Mouse (Mus musculus): Measurements from ENCODE around the gene Numb.

Gene Numb

DNA sequence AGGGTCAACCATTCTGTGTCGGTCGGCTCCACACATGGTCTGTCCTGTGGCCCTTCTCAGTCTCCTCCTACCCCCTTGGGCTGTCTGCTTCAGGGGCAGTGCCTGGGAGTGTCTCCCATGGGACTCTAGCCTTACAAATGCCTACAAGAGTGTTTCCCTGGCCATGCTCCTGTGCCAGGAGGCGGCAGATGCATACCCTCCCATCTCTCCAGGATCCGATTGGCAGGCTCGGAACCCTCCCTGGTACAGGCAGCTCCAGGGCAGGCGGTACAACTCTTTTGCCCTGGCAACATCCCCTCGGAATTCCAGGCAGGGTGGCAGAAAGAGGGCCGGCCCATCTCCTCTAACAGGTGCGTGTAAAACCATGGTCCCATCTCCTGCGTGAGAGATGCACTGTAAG, 139.1 kb downstream of the Numb start:
- in situ Hi-C loops (cut with MboI): no loop called here

DNA sequence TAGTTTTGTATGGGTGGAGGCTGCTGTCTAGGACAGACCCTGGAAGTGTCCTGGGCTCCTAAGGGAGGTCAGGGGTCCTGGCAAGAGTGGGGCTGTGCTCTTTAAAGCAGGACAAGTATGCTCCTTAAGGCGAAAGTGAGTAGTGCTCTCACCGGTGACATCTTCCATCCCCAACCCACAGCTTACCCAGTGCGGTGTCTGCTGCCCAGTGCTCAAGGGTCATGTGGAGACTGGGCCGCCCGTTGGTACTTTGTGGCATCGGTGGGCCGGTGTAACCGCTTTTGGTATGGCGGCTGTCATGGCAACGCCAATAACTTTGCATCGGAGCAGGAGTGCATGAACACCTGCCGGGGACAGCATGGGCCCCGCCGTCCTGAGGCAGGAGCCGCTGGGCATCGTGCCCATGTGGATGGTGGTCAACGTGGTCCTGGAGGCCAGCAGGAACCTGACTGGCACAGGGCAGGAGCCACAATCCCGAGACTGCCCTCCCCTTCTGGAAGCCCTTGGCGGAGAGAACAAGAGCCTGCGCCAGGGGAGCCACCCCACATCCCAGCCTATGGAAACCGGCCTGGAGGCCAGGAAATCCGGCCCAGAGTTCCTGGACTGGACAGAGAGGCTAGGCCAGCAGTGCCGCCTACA, 140.0 kb downstream of the Numb start:
- in situ Hi-C loops (cut with MboI): no loop called here

DNA sequence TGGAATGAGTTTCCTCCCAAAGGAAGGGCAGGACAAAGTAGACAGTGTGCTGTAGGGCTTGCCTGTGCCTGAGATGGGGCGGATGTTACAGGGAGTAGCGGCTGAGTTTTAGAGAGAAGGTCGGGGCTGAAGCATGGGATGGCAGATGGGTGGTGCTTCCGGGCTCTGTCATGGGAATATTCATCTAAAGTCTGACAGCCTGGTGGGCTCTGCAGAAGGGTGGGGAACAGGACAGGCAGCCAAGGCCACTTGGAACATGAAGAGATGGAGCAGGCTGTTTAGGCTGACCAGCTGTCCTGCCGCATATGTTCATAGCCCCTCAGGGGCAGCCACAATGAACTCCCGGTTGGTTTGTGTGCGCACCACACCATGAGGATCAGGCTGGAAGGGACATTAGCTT, 140.5 kb downstream of the Numb start:
- in situ Hi-C loops (cut with MboI): no loop called here

DNA sequence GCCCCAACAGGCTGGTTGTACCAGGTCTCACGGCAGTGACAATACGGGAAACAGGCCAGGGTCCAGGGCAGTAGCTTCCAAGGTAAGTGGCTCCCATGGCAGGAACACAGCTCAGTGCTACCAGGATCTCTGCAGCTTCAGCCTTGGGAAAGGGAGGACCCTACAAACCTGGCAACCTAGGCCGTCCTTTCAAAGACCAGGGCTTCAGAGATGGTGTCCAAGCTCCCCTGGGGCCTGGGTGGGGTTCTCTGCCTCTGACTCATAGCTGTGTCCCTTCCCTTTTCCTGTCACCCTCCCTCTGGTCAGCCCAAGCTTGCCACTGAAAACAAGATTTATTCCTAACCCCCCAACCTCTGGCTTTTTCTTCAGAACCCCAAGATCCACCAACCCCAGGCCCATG, 141.6 kb downstream of the Numb start:
- in situ Hi-C loops (cut with MboI): no loop called here

DNA sequence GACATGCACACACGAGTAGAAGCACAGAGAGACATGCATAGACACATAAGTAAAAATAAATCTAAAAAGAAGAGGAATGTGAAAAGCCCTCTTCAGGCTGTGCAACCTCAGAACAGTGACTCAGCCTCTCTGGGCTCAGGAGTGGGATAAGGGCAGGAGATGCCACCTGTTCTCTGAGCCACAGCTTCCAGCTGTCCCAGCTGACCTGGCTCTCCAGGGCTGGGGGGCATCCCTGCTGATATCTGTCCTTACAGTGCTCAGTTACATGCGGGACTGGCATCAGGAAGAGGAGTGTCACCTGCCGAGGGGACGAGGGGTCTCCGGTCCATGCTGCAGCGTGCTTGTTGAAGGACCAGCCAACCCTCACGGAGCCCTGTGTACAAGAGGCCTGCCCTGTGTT, 145.0 kb downstream of the Numb start:
- in situ Hi-C loops (cut with MboI): no loop called here

DNA sequence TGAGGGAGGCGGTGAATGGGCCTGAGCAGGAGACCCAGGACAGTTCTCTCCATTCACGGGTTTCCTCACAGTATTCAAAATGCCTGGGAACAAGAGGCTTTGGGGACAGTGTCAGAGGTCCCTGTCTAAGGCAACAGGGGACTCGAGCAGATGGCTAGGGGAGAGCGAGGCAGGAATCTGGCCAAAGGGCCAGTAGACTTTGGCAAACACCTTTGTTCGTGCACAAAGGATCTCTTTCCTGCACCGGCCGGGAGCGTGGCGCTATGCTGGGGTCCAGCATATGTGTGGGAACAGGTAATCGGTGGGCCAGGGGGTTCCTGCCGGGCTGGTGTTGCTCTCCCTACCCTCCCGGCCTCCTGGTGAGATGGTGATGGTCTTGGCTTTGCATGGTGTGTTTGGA, 146.1 kb downstream of the Numb start:
- in situ Hi-C loops (cut with MboI): no loop called here

DNA sequence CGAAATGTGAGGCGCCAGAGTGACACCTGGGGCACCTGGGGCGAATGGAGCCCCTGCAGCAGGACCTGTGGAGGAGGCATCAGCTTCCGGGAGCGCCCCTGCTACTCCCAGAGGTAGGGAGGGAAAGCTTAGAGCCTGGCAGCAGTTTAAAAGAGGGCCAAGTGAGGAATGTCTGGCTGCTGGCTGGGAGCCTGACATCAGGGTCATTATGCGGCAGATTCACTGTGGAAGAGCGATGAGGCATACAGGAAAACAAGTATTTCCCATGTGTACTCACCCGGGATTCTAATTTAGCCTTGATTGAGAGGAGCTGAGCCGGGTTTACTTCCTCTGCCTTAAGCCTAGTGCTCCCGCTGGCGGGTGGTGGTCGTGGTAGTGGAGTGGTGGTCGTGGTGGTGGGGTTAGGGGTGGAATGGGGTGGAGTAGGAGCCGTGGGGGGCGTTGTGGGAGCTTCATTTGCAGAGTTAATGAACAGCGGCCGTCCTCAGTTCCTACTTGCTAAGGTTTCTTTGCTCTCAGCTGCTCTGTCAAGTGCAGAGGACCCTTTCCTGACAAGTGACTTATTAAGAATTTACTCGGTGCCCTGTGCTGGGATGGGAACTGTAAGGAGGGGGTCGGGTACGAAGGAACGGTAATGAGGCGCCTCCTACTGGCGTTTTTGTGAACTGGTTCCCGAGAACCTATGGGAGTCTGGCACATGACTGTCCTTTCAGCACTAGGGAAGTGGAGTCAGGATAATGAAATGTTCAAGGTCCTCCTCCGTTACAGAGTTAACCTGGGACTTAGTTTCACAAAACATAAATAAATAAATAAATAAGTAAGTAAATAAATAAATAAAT, 151.1 kb downstream of the Numb start:
- in situ Hi-C loops (cut with MboI): no loop called here

DNA sequence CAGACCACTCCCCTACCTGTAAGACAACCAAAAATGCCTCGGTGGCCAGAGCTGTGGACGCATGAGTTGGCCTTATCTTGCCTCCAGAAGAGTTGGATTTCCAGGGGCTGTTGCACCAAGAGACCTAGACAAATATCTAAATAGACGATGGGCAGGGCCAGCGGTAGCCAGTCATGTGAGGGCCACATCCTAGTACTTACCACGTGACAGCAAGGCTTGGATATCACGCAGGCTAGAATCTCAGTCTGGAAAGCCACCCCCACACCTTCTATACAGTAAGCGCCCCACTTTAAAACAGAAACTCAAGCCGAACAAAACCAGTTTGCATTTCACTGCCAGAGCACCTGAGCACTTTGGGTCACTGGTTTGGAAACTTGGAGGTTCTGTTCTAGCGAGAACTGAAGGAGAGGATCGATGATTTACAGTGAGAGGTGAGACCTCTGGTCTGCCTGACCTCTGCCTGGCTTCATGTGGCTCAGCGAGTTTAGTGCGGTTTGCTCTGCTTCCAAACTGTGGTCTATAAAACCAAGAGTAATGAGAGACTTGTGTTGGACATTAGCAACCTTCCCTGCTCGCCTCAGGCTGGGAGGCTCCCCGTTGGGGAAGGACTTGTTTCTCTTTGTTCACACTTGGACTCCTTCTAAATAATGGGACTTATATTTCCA, 153.4 kb downstream of the Numb start:
- in situ Hi-C loops (cut with MboI): no loop called here

DNA sequence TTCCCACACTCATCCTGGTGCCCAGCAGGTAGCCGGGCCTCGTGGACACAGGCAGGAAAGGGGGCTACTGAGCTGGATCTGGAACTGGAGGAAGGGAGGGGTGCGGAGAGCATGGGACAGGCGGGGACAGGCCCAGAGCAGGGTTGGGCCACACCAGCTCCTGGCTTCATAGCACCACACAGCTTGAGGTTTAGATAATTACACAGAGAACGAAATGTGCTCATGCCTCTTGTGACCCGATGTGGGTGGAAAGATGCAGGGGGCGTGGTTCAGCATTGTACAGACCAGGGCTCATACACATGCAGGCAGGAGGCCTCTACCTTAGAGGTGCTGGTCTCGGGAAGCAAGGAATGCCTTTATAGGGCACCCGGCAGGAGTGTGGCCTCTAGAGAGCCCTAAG, 153.9 kb downstream of the Numb start:
- in situ Hi-C loops (cut with MboI): no loop called here

DNA sequence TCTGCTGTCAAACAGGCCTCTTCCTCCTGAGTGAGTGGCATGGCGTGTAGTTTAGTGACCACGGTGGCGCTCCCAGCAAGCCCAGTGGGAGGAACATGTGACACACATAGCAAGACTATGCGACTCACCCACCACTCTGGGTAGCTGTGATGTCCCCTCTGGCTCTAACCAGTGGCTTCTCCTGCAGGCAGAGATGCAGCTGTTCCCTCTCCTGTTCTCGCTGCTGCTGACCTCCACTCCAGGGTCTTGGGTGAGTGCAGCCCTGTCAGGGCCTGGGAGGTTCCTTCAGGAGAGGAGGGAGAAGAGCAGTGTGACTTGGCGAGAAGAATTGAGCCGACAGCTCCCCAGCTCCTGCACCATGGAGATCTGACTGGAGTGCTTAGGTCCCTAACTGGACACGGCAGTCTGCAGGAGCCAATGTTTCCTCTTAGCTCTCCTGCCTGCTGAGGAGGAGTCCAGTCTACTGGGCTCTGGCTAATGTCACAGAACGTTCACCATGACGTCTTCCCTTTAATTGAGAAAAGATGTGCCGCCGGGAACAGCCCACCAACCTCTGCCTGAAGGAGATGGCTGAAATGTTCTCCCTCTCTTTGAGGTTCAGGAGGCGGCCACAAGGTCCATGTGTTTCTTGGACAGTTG, 155.7 kb downstream of the Numb start:
- in situ Hi-C loops (cut with MboI): no loop called here

DNA sequence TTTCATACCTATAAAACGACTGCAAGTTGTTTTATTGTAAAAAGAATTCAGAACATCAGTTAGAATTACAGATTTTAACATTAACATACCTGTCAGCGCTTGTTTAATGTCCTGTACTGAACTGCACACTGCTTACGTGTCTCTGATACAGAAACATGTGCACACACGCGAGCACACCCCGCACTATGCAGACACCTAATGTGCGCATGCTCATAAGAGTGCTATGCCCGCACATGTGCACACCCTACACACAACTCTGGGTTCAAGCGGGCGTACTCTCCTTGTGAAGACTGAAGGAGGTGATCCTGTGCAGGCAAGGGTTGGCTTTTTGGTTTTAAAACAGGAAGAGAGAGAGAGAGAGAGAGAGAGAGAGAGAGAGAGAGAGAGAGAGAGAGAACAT, 157.2 kb downstream of the Numb start:
- in situ Hi-C loops (cut with MboI): no loop called here

DNA sequence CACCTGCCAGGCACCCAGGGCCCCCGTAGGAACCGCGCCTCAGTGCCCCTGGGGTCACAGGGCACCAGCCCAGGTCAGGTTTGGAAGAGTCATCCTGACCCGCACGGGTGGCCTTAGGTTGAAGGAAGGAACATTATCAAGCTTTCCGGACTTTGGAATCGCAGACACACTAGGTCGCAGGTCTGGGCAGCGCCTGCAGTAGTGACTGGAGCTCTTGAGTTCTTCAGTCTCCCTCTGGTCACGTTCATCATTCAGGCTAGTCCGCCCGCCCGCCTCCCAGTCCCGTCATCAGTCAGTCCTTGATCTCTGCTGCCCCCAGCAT, 157.7 kb downstream of the Numb start:
- in situ Hi-C loops (cut with MboI): no loop called here

DNA sequence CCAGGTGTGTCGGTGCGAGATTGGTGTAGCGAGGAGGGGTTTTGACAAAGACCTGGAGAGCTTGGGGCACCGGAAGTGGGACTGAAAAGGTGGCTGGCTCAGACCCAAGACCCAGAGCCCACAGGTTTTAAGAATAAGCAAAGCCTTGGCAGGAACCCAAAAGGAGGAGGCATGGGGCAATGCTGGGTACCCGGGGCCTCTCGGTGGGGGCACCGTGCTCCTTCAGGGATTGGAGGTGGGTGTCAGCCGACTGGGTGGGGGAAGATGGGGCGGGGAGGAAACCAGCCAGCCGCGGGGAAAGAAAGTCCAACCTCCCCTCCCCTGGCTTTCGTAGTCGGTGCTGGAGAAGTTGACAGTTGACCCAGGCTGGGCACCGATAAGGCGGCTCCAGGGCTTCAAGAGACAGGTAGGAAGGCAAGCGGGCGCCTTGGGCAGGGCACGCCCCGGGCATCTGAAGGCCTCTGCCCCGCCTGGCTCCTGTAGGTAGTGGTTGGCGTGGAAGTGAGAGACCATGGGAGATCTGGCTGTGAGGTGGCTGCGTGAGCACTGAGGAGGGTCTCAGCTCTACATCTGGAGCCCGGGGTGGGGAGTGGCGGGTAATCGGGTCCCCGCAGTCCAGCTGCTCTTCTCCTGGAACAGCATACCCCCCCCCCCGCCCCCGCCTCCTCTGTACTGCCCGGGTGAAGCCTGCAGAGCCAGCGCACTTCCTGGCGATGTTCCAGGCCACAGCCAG, 158.3 kb downstream of the Numb start, which contains the start of gene Papln:
Gene Papln, plus strand, starts transcription at position 324 of the 733 bp plus-strand sequence.
- in situ Hi-C loops (cut with MboI): no loop called here

DNA sequence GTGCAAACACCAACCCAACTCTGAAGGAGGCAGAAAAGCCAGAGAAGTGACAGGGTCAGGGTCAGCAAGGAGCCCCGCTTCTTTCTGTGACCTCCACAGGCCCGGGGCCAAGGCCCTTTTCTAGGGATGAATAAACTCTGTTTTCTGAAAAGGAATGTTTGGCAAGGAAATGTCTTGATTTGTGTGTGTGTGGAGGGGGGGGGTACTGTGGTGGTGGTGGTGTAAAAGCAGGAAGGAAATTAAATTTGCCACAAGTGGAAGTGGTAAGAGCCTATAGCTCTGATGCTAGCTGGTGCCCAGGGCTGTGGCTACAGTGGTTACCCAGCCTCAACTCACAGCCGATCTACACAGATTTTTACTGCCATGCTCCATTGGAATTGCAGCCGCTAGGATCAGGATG, 159.0 kb downstream of the Numb start:
- in situ Hi-C loops (cut with MboI): no loop called here

DNA sequence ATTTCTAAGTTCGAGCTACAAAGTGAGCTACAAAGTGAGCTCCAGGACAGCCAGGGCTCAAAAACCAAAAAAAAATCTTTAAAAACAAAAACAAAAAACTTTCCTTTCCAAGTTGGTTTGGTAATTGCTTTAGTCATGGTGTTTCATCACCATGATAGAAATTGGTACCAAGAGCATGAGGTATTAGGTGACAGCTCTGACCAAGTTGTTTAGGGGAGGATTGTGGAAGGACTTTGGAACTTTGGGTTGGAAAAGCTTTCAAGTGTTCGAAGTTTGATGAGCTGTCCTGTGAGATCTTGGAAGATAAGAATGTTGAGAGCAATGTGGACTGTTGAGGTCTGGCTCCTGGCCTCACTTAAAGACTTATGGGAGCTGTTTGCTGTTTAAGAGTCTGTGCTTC, 161.5 kb downstream of the Numb start:
- in situ Hi-C loops (cut with MboI): no loop called here

DNA sequence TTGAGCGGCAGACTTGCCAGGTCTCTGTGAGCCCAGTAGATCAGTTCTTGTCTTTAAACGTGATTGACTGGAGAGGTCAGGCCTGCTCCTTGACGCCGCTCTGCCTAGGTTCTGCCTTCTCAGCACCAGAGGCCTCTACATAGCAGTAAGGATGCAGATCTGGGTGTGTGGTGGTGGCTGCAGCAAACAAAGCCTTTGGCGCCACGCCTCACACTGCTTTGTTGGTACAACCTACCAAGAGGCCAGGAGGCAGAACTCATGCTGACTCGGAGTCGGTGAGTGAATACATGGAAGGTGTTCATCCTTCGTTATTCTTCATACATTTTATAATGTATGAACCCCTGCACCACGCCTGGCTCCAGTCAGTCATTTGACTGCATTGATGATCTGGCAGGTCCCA, 163.0 kb downstream of the Numb start:
- in situ Hi-C loops (cut with MboI): no loop called here

DNA sequence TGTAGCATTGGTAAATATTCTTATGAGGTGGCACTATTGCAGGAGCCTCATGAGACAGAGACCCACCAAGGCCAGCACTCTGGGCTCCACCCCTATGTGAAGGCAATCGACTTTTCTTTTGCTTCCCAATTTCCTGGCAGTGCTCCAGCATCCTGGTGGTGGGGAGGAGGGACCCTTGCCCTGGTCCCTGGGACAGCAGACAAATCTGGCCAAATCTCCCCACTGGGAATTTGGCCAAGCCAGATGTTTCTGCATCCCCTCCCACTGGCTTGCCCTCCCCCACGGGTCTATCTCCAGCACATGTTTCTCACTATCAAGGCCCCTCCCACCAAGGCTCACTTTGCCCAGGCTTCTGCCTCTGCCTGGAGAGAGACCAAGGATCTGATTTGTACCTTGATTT, 169.2 kb downstream of the Numb start:
- in situ Hi-C loops (cut with MboI): no loop called here

DNA sequence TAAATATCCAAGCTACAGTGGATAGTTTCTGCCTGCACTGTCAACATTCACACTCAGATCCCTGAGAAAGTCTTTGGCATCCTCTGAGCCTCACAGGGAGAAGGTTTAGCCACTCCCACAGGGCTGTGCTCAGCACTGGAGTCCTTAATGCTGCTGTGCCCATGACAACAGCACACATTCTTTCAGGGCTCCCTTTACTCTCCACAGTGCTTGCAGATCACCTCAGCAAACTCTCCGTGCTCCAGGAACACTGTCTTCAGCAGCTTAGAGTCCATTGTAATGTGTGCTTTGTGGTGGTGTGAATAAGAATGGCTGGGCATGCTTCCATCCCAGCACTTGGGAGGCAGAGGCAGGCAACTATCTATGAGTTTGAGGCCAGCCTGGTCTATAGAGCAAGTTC, 172.5 kb downstream of the Numb start:
- in situ Hi-C loops (cut with MboI): no loop called here

Data from mature B cell (primary cell).